Mouse (Mus musculus) heart, postnatal 0 days (tissue): ENCODE data around the gene Crygb.

Source experiments
- CTCF ChIP-seq: IDR thresholded peaks from 2 replicates; pipeline ENCODE4 v1.5.1; 2016; ENCODE audit warnings: antibody characterized with exemption, control low read depth, low read depth
- EP300 ChIP-seq: IDR thresholded peaks from 2 replicates; pipeline ENCODE4 v1.6.1; 2016; ENCODE audit warnings: antibody characterized with exemption, low read depth

DNA sequence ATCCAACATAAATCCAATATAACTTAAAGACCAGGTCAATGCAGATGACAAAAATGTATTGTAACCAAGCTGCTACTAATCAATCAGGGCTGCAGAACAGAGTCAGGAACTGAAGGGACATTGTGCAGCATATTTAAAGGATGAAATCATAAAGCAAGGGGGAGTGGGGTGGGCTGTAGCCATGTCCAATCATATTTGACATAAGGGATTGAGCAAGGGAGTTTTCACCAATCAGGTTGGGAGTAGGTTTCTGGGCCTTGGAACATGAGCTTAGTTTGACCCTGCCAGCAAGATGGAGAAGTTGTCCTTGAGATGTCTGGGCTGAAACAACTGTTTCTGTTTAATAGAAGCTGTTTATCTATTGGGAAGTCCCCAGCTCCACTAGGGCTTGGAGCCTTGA lies 49.4 kb downstream of the Crygb start, which contains the start of gene Akr1cl:
- no peak for TF ChIP-seq EP300
- TF ChIP-seq CTCF: no peak
